Mouse (Mus musculus) kidney, adult 8-10 months (tissue): ENCODE measurements around the gene Kcnj6.

Experiments
- DNase-seq, 2 experiments: peaks; one replicate each; pipeline ENCODE4 v3.0.0; 2022

The Kcnj6 gene

GRCm38 (mm10) chr16:94931343-94932301 lies 65.9 kb downstream of the Kcnj6 start:
- DNase-seq = no peak

GRCm38 (mm10) chr16:94925364-94925763 lies 72.1 kb downstream of the Kcnj6 start:
- DNase-seq = no peak

GRCm38 (mm10) chr16:94919177-94919576 lies 78.3 kb downstream of the Kcnj6 start:
- no peak for DNase-seq

- DNase-seq = no peak
These were observed 91.5 kb downstream of the Kcnj6 start for GRCm38 (mm10) chr16:94906026-94906425.

- no peak for DNase-seq
These were observed 98.7 kb downstream of the Kcnj6 start for GRCm38 (mm10) chr16:94898832-94899231.

- no peak for DNase-seq
These were observed 105.3 kb downstream of the Kcnj6 start for GRCm38 (mm10) chr16:94892162-94892650.

GRCm38 (mm10) chr16:94890581-94890980 lies 106.9 kb downstream of the Kcnj6 start:
- DNase-seq = no peak

- DNase-seq = peak; percentile 4 to 16
These were observed 107.4 kb downstream of the Kcnj6 start for GRCm38 (mm10) chr16:94890056-94890455.

- no peak for DNase-seq
These were observed 108.9 kb downstream of the Kcnj6 start for GRCm38 (mm10) chr16:94888554-94888953.

- DNase-seq = no peak
These were observed 111.1 kb downstream of the Kcnj6 start for GRCm38 (mm10) chr16:94886398-94886797.

- no peak for DNase-seq
These were observed 112.4 kb downstream of the Kcnj6 start for GRCm38 (mm10) chr16:94885062-94885461.

- no peak for DNase-seq
These were observed 113.6 kb downstream of the Kcnj6 start for GRCm38 (mm10) chr16:94883909-94884308.

- no peak for DNase-seq
These were observed 114.3 kb downstream of the Kcnj6 start for GRCm38 (mm10) chr16:94883196-94883595.

GRCm38 (mm10) chr16:94882111-94882510 lies 115.4 kb downstream of the Kcnj6 start:
- no peak for DNase-seq

GRCm38 (mm10) chr16:94872614-94873272 lies 124.8 kb downstream of the Kcnj6 start:
- no peak for DNase-seq

- DNase-seq = no peak
These were observed 129.1 kb downstream of the Kcnj6 start for GRCm38 (mm10) chr16:94868354-94868753.

GRCm38 (mm10) chr16:94866300-94866956 lies 131.1 kb downstream of the Kcnj6 start:
- DNase-seq = peak in 1 of 2 experiments; percentile 5

- no peak for DNase-seq
These were observed 131.7 kb downstream of the Kcnj6 start for GRCm38 (mm10) chr16:94865796-94866195.

- DNase-seq = no peak
These were observed 132.4 kb downstream of the Kcnj6 start for GRCm38 (mm10) chr16:94865101-94865500.

- DNase-seq = no peak
These were observed 134.0 kb downstream of the Kcnj6 start for GRCm38 (mm10) chr16:94863475-94863874.

GRCm38 (mm10) chr16:94855990-94856389 lies 141.5 kb downstream of the Kcnj6 start:
- DNase-seq = no peak

GRCm38 (mm10) chr16:94852407-94853160 lies 144.9 kb downstream of the Kcnj6 start:
- no peak for DNase-seq
